Mouse (Mus musculus) limb, embryonic 11.5 days (tissue): Measurements from ENCODE around the gene Csad. TPM values are rescaled to one million over a fixed set of nuclear protein-coding genes. Genes with fewer than 3 reads are reported as not detected.

Experiments used
- ATAC-seq: fragments of 200-750 bp; cut with Nextera tagmentation; 2 replicates; pipeline ENCODE4 v1.8.0; 2017; ENCODE audit warnings: low read depth; ENCODE audit not compliant: insufficient number of reproducible peaks, low FRiP score, low TSS enrichment
- DNase-seq: peaks from one replicate; pipeline ENCODE4 v3.0.0-alpha.2; 2015; ENCODE audit warnings: low spot score
- H3K27ac ChIP-seq: fragments of 300-500 bp; sonication (generic); replicated peaks from 2 replicates; pipeline ENCODE4 v1.5.1; 2014; ENCODE audit warnings: low read depth, mild to moderate bottlenecking, low read length
- H3K27me3 ChIP-seq: fragments of 300-500 bp; sonication (generic); 2 replicates; pipeline ENCODE4 v1.6.1; 2014; ENCODE audit warnings: mild to moderate bottlenecking, low read length, mixed read lengths; ENCODE audit not compliant: control insufficient read depth, insufficient read depth
- H3K36me3 ChIP-seq: fragments of 300-500 bp; sonication (generic); 2 replicates; pipeline ENCODE4 v1.6.1; 2014; ENCODE audit warnings: mild to moderate bottlenecking, low read length, moderate library complexity, mixed read lengths; ENCODE audit not compliant: control insufficient read depth, insufficient read depth
- H3K4me1 ChIP-seq: fragments of 300-500 bp; sonication (generic); 2 replicates; pipeline ENCODE4 v1.6.1; 2014; ENCODE audit warnings: low read length, mixed read lengths; ENCODE audit not compliant: control insufficient read depth, insufficient read depth
- H3K4me2 ChIP-seq: fragments of 300-500 bp; sonication (generic); 2 replicates; pipeline ENCODE4 v1.6.1; 2014; ENCODE audit warnings: low read depth, mild to moderate bottlenecking, moderate library complexity; ENCODE audit not compliant: severe bottlenecking
- H3K4me3 ChIP-seq: fragments of 300-500 bp; sonication (generic); 2 replicates; pipeline ENCODE4 v1.5.1; 2014; ENCODE audit warnings: low read depth, low read length
- H3K9ac ChIP-seq: fragments of 300-500 bp; sonication (generic); 2 replicates; pipeline ENCODE4 v1.6.1; 2014; ENCODE audit warnings: mild to moderate bottlenecking, low read length
- H3K9me3 ChIP-seq: fragments of 300-500 bp; sonication (generic); 2 replicates; pipeline ENCODE4 v1.6.1; 2016; ENCODE audit warnings: low read length; ENCODE audit not compliant: control insufficient read depth
- WGBS: fragments of 180-500 bp; shearing (Covaris S2); extraction: QIAGEN DNeasy Blood & Tissue Kit; methylation state at CpG from one replicate; pipeline ENCODE4 v1.1.7; 2014; 5-methylcytosine and 5-hydroxymethylcytosine counted together
- polyA plus RNA-seq: library from polyadenylated mRNA; unstranded; fragments of >200 nt; fragmentation: Nextera tagmentation; extraction: Ambion mirVana; gene quantifications from 2 replicates; pipeline ENCODE4 v1.2.1, GENCODE M21; 2014

Gene Csad
- polyA plus RNA-seq, 1 experiment from 2014 or later, result 37.3 TPM

- no peak for DNase-seq
- Histone ChIP-seq H3K4me3 (no peak overlapping the region), H3K36me3 (peaks cover 19% of the 10 kb centered on the region; the same call in 1 of the 2 replicates), H3K27me3 (no peaks in the 10 kb centered on the region), H3K27ac (no peak overlapping the region), H3K4me1 (peaks cover 41% of the 10 kb centered on the region), H3K9ac (no peak overlapping the region), H3K9me3 (no peaks in the 10 kb centered on the region), H3K4me2 (no peak overlapping the region)
- 79% methylated on average over 11 of the region's 11 CpGs for WGBS
- ATAC-seq, result no peak
Measured at GRCm38 (mm10) chr15:102239851-102240250, 35.3 kb upstream of the Csad start.

GRCm38 (mm10) chr15:102239260-102239590 lies 34.7 kb upstream of the Csad start:
- peak; percentile 88 for DNase-seq
- Histone ChIP-seq H3K27me3 (no peaks in the 10 kb centered on the region), H3K27ac (no peak overlapping the region), H3K9ac (no peak overlapping the region), H3K36me3 (peaks cover 19% of the 10 kb centered on the region; the same call in 1 of the 2 replicates), H3K4me1 (peaks cover 36% of the 10 kb centered on the region), H3K4me3 (no peak overlapping the region), H3K9me3 (no peaks in the 10 kb centered on the region), H3K4me2 (no peak overlapping the region)
- ATAC-seq, result no peak
- WGBS, result 21% methylated on average over 9 of the region's 9 CpGs

GRCm38 (mm10) chr15:102238543-102239259 lies 34.2 kb upstream of the Csad start:
- Histone ChIP-seq H3K9me3 (no peaks in the 10 kb centered on the region), H3K27ac (no peak overlapping the region), H3K4me2 (no peak overlapping the region), H3K9ac (no peak overlapping the region), H3K36me3 (peaks cover 19% of the 10 kb centered on the region; the same call in 1 of the 2 replicates), H3K4me1 (peaks cover 31% of the 10 kb centered on the region), H3K4me3 (no peak overlapping the region), H3K27me3 (no peaks in the 10 kb centered on the region)
- ATAC-seq (no peak), DNase-seq (no peak)
- WGBS, result 90% methylated on average over 14 of the region's 14 CpGs

- no peak overlapping the region for H3K9ac ChIP-seq
- peaks cover 19% of the 10 kb centered on the region; the same call in 1 of the 2 replicates for H3K36me3 ChIP-seq
- H3K27me3 ChIP-seq, result no peaks in the 10 kb centered on the region
- WGBS, result 41% methylated on average over 19 of the region's 21 CpGs
- DNase-seq (peak; percentile 43), ATAC-seq (no peak; the same call in 1 of the 2 replicates)
- H3K4me1 ChIP-seq, result peaks cover 11% of the 10 kb centered on the region
- no peak overlapping the region for H3K27ac ChIP-seq
- H3K9me3 ChIP-seq, result no peaks in the 10 kb centered on the region
- no peak overlapping the region; the same call in 1 of the 2 replicates for H3K4me2 ChIP-seq
- H3K4me3 ChIP-seq, result no peak overlapping the region
Measured at GRCm38 (mm10) chr15:102235371-102236027, 31.0 kb upstream of the Csad start.

- Histone ChIP-seq H3K27me3 (no peaks in the 10 kb centered on the region), H3K36me3 (peaks cover 16% of the 10 kb centered on the region; the same call in 1 of the 2 replicates), H3K9ac (no peak overlapping the region), H3K4me2 (no peak overlapping the region), H3K4me1 (peaks cover 11% of the 10 kb centered on the region), H3K4me3 (no peak overlapping the region), H3K27ac (no peak overlapping the region), H3K9me3 (no peaks in the 10 kb centered on the region)
- 13% methylated on average over 2 of the region's 2 CpGs for WGBS
- DNase-seq (no peak), ATAC-seq (no peak)
Measured at GRCm38 (mm10) chr15:102233896-102234295, 29.4 kb upstream of the Csad start.

GRCm38 (mm10) chr15:102232764-102233163 lies 28.2 kb upstream of the Csad start:
- no peak overlapping the region for H3K27ac ChIP-seq
- peaks cover 11% of the 10 kb centered on the region for H3K4me1 ChIP-seq
- H3K9ac ChIP-seq, result no peak overlapping the region
- DNase-seq, result no peak
- H3K36me3 ChIP-seq, result peaks cover 12% of the 10 kb centered on the region; the same call in 1 of the 2 replicates
- ATAC-seq, result no peak
- no peaks in the 10 kb centered on the region for H3K27me3 ChIP-seq
- no peaks in the 10 kb centered on the region for H3K9me3 ChIP-seq
- no peak overlapping the region for H3K4me3 ChIP-seq
- WGBS, result 72% methylated on average over 7 of the region's 7 CpGs
- H3K4me2 ChIP-seq, result no peak overlapping the region

GRCm38 (mm10) chr15:102231748-102232147 lies 27.2 kb upstream of the Csad start, which contains the start of gene Itgb7:
Gene Itgb7 (minus strand): TSS chr15:102231944.
- H3K27ac ChIP-seq, result no peak within 1 kb of the TSS; the same call in 1 of the 2 replicates
- H3K4me1 ChIP-seq, result peaks cover 11% of the 10 kb centered on the region
- H3K27me3 ChIP-seq, result no peaks in the 10 kb centered on the region
- no peaks in the 10 kb centered on the region for H3K9me3 ChIP-seq
- H3K36me3 ChIP-seq, result peaks cover 9% of the 10 kb centered on the region; the same call in 1 of the 2 replicates
- no peak for DNase-seq
- 53% methylated on average over 6 of the region's 6 CpGs for WGBS
- no peak within 1 kb of the TSS for H3K4me3 ChIP-seq
- no peak within 1 kb of the TSS for H3K4me2 ChIP-seq
- no peak within 1 kb of the TSS for H3K9ac ChIP-seq
- no peak for ATAC-seq

GRCm38 (mm10) chr15:102230408-102231321 lies 26.1 kb upstream of the Csad start:
- DNase-seq (no peak), ATAC-seq (no peak)
- no peaks in the 10 kb centered on the region for H3K27me3 ChIP-seq
- no peak overlapping the region for H3K4me3 ChIP-seq
- peaks cover 5% of the 10 kb centered on the region for H3K4me1 ChIP-seq
- H3K4me2 ChIP-seq, result no peak overlapping the region
- H3K36me3 ChIP-seq, result peaks cover 4% of the 10 kb centered on the region; the same call in 1 of the 2 replicates
- H3K9me3 ChIP-seq, result no peaks in the 10 kb centered on the region
- 80% methylated on average over 17 of the region's 17 CpGs for WGBS
- H3K27ac ChIP-seq, result no peak overlapping the region
- H3K9ac ChIP-seq, result no peak overlapping the region
